Mouse (Mus musculus): ENCODE measurements at regions not wholly inside any gene's neighbourhood (a gene's known extent, or its start where the extent isn't known, plus 50 kb on each side); places are given as distances from the start of the nearest gene placed in this dataset.

DNA sequence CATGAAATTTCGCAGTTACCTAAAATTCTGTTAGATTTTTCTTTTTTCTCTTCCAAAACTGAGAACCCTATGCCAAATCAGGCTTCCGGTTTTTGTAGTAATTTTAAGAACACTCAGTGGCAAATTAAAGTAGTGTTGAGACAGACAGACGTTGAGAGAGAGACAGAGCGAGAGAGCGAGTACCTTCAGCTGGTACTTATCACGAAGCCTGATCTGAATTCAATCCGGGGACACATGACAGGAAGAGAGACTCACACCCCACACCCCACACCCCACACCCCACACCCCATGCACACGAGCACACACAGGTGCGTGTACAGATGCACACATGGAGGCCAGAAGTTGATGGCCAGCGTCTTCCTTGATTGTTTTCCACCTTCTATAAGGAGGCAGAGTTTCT, 102.0 kb upstream of the Cxadr start:
- TF ChIP-seq CTCF (IDR thresholded peaks at IDR 0.05; ENCODE audit: low read depth, low read length) (no peak), POLR2A (IDR thresholded peaks at IDR 0.05; ENCODE audit: extremely low read depth, insufficient read depth, low read length) (no peak)
